ENCODE assay signal across 11 mouse cellular contexts in the genomic region with DNA sequence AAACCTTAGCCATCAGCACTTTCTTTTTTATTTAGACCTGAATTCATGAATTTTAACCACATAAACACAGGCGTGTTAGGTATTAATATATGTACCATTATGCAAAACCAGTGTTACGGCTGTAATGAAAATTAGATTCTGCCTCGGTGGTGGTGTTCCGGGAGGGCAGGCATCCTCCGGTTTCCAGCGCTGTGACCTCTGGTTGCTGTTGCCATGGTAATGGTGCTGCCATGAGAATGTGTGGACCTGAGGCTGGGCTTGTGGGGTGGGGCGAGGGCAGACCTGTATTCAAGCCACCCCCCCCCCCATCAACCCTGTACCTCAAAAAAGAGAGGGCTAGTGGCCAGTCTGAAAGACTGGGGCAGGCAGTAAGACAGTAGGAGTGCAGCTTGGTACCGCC.
"Had no signal": no experiment of that assay in that cellular context is flagged by ENCODE, and none has a peak within 500 bp of the region (broad histone marks: within the 10 kb centered on the region; RNA-seq: fewer than 3 reads in every experiment).

No protein-coding gene starts in this region.

- H3K9me3 ChIP-seq: liver, embryonic 13.5 days; lung, embryonic 15.5 days had no signal

- H3K36me3 ChIP-seq: limb, embryonic 12.5 days; liver, embryonic 13.5 days; lung, embryonic 15.5 days; neural tube, embryonic 13.5 days had no signal

- H3K27ac ChIP-seq: limb, embryonic 12.5 days; liver, embryonic 13.5 days; lung, embryonic 15.5 days; macrophage; neural tube, embryonic 13.5 days had no signal

- H3K4me1 ChIP-seq: limb, embryonic 12.5 days; liver, embryonic 13.5 days; lung, embryonic 15.5 days had no signal

- ATAC-seq: liver, postnatal 0 days had no signal

- DNase-seq: liver; liver, embryonic 13.5 days; liver, postnatal 0 days; lung, postnatal 14 days; retina, postnatal 1 day; right cerebral cortex, postnatal 14 days; thymus, postnatal 4 days had no signal

- H3K27me3 ChIP-seq: limb, embryonic 12.5 days; liver, embryonic 13.5 days; lung, embryonic 15.5 days had no signal

- H3K9ac ChIP-seq: limb, embryonic 12.5 days; liver, embryonic 13.5 days; liver, postnatal 0 days; lung, embryonic 15.5 days; neural tube, embryonic 13.5 days had no signal

- H3K4me3 ChIP-seq: limb, embryonic 12.5 days; liver, embryonic 13.5 days; lung, embryonic 15.5 days; neural tube, embryonic 13.5 days had no signal

- H3K4me2 ChIP-seq: limb, embryonic 12.5 days; liver, embryonic 13.5 days; lung, embryonic 15.5 days; neural tube, embryonic 13.5 days had no signal
